Mouse (Mus musculus): ENCODE data around the gene Kidins220.

Kidins220 gene

GRCm38 (mm10) chr12:25109971-25110681, 135.4 kb downstream of the Kidins220 start:
- DNase-seq (ENCODE audit: low spot score in 2 of 2) = no peak

- DNase-seq (ENCODE audit: low spot score in 2 of 2) = no peak
These were observed 136.0 kb downstream of the Kidins220 start for GRCm38 (mm10) chr12:25110682-25111078.

Data from thymus, postnatal 10 days (tissue).